Mouse (Mus musculus) kidney, postnatal 25 days (tissue): ENCODE results near the gene Gm10722.
"Not testable (repeated sequence)": the region's sequence is repeated elsewhere in the genome, so short reads cannot be mapped to it uniquely, and the experiment has no call there.

Experiments
- DNase-seq, 2 experiments: peaks; one replicate each; pipeline ENCODE4 v3.0.0; 2021; ENCODE audit warnings: mixed read lengths in 2 of 2

The Gm10722 gene

DNA sequence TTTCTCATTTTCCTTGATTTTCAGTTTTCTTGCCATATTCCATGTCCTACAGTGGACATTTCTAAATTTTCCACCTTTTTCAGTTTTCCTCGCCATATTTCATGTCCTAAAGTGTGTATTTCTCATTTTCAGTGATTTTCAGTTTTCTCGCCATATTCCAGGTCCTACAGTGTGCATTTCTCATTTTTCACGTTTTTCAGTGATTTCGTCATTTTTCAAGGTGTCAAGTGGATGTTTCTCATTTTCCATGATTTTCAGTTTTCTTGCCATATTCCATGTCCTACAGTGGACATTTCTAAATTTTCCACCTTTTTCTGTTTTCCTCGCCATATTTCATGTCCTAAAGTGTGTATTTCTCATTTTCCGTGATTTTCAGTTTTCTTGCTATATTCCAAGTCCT, 24.9 kb downstream of the Gm10722 start:
- peak; percentile 36 to 69 for DNase-seq

DNA sequence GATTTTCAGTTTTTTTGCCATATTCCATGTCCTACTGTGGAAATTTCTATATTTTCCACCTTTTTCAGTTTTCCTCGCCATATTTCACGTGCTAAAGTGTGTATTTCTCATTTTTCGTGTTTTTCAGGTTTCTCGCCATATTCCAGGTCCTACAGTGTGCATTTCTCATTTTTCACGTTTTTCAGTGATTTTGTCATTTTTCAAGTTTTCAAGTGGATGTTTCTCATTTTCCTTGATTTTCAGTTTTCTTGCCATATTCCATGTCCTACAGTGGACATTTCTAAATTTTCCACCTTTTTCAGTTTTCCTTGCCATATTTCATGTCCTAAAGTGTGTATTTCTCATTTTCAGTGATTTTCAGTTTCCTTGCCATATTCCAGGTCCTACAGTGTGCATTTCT, 25.4 kb downstream of the Gm10722 start:
- DNase-seq = not testable (repeated sequence)

DNA sequence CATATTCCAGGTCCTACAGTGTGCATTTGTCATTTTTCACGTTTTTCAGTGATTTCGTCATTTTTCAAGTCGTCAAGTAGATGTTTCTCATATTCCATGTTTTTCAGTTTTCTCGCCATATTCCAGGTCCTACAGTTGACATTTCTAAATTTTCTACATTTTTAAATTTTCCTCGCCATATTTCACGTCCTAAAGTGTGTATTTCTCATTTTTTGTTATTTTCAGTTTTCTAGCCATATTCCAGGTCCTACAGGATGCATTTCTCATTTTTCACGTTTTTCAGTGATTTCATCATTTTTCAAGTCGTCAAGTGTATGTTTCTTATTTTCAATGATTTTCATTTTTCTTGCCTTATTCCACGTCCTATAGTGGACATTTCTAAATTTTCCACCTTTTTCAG, 26.0 kb downstream of the Gm10722 start:
- DNase-seq = peak in 1 of 2 experiments; percentile 25

DNA sequence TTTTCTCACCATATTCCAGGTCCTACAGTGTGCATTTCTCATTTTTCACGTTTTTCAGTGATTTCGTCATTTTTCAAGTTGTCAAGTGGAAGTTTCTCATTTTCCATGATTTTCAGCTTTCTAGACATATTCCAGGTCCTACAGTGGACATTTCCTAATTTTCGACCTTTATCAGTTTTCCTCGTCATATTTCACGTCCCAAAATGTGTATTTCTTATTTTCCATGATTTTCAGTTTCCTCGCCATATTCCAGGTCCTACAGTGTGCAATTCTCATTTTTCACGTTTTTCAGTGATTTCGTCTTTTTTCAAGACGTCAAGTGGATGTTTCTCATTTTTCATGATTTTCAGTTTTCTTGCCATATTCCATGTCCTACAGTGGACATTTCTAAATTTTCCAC, 26.5 kb downstream of the Gm10722 start:
- DNase-seq = not testable (repeated sequence)

DNA sequence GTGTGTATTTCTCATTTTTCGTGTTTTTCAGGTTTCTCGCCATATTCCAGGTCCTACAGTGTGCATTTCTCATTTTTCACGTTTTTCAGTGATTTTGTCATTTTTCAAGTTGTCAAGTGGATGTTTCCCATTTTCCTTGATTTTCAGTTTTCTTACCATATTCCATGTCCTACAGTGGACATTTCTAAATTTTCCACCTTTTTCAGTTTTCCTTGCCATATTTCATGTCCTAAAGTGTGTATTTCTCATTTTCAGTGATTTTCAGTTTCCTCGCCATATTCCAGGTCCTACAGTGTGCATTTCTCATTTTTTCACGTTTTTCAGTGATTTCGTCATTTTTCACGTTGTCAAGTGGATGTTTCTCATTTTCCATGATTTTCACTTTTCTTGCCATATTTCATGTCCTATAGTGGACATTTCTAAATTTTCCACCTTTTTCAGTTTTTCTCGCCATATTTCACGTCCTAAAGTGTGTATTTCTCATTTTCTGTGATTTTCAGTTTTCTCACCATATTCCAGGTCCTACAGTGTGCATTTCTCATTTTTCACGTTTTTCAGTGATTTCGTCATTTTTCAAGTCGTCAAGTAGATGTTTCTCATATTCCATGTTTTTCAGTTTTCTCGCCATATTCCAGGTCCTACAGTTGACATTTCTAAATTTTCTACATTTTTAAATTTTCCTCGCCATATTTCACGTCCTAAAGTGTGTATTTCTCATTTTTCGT, 28.7 kb downstream of the Gm10722 start:
- peak; percentile 5 to 47 for DNase-seq

DNA sequence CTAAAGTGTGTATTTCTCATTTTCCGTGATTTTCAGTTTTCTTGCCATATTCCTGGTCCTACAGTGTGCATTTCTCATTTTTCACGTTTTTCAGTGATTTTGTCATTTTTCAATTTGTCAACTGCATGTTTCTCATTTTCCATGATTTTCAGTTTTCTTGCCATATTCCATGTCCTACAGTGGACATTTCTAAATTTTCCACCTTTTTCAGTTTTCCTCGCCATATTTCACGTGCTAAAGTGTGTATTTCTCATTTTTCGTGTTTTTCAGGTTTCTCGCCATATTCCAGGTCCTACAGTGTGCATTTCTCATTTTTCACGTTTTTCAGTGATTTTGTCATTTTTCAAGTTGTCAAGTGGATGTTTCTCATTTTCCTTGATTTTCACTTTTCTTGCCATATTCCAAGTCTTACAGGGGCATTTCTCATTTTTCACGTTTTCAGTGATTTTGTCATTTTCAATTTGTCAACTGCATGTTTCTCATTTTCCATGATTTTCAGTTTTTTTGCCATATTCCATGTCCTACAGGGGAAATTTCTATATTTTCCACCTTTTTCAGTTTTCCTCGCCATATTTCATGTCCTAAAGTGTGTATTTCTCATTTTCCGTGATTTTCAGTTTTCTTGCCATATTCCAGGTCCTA, 30.1 kb downstream of the Gm10722 start:
- not testable (repeated sequence) for DNase-seq

DNA sequence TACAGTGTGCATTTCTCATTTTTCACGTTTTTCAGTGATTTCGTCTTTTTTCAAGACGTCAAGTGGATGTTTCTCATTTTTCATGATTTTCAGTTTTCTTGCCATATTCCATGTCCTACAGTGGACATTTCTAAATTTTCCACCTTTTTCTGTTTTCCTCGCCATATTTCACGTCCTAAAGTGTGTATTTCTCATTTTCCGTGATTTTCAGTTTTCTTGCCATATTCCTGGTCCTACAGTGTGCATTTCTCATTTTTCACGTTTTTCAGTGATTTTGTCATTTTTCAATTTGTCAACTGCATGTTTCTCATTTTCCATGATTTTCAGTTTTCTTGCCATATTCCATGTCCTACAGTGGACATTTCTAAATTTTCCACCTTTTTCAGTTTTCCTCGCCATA, 33.6 kb downstream of the Gm10722 start, which contains the start of gene Gm17535:
Gene Gm17535 (plus strand): TSS at position 301 of the 400 bp plus-strand sequence.
- DNase-seq = not testable (repeated sequence)

DNA sequence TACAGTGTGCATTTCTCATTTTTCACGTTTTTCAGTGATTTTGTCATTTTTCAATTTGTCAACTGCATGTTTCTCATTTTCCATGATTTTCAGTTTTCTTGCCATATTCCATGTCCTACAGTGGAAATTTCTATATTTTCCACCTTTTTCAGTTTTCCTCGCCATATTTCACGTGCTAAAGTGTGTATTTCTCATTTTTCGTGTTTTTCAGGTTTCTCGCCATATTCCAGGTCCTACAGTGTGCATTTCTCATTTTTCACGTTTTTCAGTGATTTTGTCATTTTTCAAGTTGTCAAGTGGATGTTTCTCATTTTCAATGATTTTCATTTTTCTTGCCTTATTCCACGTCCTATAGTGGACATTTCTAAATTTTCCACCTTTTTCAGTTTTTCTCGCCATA, 35.9 kb downstream of the Gm10722 start, which contains the start of gene Gm10715:
Gene Gm10715 (plus strand): TSS at position 301 of the 400 bp plus-strand sequence.
- not testable (repeated sequence) for DNase-seq

DNA sequence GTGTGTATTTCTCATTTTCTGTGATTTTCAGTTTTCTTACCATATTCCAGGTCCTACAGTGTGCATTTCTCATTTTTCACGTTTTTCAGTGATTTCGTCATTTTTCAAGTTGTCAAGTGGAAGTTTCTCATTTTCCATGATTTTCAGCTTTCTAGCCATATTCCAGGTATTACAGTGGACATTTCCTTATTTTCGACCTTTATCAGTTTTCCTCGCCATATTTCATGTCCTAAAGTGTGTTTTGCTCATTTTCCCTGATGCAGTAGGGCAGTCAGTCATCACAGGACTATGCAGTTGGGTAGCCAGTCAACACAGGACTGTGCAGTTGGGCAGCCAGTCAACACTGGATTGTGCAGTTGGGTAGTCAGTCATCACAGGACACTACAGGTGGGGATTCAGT, 37.4 kb downstream of the Gm10722 start:
- not testable (repeated sequence) for DNase-seq
